Mouse (Mus musculus): Measurements from ENCODE around the gene Shisa4.

GRCm38 (mm10) chr1:135351953-135352352 is 23.1 kb downstream of the Shisa4 start:
- no peak for TF ChIP-seq CTCF (IDR thresholded peaks at IDR 0.05; ENCODE audit: low read depth)
- no peak for TF ChIP-seq EP300 (optimal IDR thresholded peaks at IDR 0.05)

Measured in stomach, postnatal 0 days (tissue).